Mouse (Mus musculus) kidney, adult 8-10 months (tissue): ENCODE measurements around the gene Dusp22.

Experiments
- DNase-seq, 2 experiments: peaks; one replicate each; pipeline ENCODE4 v3.0.0; 2022

The Dusp22 gene

DNA sequence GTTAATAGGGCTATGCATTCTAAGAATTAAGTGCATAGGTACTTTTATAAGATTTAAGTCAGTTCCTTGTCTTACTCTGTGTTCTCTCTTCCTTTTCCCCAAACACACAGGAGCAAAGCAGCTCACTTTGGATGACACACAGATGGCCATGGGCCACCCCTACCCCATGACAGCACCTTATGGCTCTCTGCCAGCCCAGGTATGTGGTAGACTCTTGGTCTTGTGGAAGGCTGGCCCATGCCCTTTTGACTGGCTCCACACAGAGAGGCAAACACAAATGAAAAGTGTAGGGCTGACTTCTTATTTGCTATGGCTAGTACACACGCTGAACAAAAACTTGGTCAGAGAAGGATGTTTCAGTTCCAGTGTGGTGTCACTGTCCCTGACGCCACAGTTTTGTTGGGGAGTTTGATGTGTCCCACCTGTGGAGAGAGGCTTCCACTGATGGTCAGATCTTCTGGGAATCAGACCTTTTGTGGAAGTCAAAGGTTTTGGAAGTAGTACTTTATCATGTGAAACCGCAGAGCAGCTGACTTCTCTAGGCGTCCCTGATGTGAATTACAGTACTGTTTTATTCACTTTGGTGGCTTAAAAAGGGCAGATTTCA lies 92.9 kb downstream of the Dusp22 start:
- DNase-seq = no peak

DNA sequence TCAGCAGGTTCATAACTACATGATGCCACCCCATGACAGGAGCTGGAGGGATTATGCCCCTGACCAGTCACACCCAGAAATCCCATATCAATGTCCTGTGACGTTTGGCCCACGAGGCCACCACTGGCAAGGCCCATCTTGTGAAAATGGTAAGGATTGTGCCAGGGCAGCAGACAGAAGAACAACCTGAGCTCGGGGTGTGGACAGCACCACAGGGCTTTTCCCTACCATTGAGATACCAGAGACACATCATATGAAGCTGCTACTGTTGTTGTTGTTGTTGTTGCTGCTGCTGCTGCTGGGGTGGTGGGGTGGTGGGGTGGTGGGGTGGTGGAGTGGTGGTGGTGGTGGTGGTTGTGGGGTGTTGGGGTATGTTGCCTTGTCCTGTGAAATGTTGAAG lies 93.6 kb downstream of the Dusp22 start:
- no peak for DNase-seq

DNA sequence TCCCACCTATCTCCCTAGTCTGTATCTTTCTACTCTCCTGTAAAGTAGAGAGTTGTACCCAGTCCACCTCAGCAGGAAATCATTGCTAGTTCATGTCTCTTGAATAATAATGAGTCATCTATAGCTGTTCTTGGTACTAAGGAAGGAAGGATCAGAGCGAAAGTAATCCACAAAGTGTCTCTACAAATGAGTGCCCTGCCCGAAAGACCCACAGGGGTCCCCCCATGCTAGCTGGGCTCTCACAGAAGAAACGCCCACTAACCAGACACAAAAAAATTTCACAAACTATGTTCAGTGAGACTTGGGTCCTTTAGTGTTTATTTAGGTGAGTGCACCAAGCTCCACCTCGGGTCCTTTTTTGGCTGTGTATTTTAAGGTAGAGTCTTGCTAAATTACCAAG lies 94.3 kb downstream of the Dusp22 start:
- no peak for DNase-seq

DNA sequence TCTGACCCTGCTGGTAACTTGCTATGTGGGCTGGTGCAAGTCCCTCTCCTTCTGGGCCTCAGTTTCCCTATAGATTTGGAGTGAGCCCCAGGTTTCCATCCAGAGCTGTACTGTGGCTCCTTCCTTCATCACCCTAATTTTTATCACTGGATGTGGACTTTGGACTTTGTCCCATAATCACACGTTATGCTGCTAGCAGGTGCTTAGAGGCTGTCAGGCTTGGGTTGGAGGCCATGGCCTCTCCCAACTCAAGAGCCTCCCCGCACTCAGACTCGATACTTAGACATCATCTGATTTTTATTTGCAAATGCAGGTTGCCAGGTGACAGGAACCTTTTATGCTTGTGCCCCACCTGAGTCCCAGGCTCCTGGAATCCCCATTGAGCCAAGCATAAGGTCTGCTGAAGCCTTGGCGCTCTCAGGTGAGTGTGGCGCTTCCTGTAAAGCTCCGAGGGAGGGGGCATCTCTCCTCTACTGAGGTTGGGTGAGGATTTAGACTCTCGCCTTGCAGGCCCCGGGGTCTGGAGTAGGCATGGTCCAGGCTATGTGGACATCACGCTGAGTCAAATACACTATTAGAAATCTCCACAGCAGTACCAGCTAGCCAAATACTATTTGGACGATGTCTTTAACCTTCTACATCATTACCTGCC lies 95.2 kb downstream of the Dusp22 start:
- DNase-seq = no peak

DNA sequence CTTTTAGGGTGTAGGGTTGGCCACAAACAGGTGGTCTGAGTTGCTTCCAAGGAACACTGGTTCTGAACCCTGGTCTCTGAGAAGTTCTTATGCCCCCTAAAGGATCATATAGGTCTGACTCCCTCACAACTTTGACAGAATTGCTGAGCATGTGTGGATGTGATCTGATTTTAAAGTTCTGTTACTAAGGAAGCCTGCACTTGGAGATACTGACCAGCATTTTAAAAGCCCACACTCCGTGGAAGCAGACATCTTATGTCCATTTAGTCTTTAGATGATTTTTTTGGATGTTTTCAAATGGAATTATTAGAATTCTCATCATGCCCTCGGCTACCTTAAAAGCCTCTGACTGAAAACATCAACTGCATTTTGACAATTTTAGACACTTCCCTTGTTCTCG lies 95.8 kb downstream of the Dusp22 start:
- no peak for DNase-seq

DNA sequence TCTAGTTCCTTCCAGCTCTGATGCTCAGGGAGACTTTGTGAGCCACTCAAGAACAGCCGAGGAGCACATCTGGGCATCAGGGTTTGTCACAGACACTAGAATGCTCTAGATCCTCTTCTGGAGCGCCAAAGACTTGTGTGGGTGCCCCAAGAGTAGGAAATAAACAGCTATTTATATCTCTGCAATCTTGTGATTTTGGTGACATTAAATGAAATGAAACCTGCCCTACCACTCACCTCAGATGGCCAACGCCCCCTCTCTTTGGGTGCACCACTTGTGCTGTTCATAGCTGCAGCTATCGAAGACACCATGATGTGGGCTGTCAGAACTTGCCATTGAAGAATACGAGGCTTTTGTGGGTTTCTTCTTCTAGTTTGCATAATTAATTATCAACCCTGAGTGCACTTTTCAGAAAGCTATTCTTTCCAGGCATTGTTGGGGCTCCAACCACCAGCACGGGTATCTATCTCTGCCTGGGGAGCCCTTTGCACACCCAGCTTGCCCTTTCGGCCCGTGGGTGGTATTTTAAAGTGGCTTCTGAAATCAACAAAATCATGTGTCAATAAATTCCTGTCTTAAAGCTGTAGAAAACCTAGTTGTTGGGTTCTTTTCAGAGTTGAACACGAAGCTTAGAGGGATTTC lies 96.3 kb downstream of the Dusp22 start:
- no peak for DNase-seq

DNA sequence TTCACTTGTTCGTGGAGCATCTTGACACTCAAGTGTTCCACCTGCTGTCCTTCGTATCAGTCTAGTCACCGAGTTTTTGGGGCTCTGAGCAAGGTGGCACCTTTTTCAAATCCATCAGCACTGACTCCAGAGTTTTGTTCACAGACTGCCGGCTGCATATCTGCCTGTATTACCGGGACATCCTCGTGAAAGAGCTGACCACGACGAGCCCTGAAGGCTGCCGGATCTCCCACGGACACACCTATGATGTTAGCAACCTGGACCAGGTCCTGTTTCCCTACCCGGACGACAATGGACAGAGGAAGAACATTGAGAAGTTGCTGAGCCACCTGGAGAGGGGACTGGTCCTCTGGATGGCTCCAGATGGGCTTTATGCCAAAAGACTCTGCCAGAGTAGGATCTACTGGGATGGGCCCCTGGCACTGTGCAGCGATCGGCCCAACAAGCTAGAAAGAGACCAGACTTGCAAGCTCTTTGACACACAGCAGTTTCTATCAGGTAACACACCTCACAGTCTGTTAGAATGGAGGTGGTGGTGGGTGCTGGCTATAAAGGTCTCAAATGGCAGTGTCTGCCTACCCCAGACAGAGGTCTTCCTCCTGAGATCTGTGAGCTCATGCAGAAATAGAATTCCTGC lies 97.6 kb downstream of the Dusp22 start:
- DNase-seq = no peak

DNA sequence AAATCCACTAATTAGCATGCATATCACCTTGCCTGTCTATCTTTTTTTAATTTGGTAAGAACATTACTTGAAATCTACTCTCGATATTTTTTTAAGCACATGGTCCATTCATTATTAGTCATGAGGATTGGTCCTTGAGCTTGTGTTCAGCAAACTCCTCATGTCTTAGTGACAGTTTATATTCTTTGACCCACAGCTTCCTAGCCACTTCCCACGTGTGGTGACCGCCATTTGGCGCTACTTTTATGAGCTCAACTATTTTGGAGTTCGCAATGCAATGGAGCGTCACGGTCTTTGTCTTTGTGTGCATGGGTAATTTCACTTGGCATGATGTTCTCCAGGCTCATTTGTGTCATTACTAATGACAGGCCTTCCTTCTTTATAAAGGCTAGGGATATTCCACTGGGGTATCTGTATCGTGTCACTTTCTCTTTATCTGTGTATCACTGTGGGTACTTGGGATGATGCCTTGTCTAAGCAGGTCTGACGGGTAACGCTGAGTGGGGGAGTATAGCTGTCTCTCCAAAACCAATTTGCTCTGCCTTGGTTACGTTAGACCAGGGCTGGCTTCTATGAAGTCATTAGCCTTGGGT lies 99.1 kb downstream of the Dusp22 start:
- no peak for DNase-seq

DNA sequence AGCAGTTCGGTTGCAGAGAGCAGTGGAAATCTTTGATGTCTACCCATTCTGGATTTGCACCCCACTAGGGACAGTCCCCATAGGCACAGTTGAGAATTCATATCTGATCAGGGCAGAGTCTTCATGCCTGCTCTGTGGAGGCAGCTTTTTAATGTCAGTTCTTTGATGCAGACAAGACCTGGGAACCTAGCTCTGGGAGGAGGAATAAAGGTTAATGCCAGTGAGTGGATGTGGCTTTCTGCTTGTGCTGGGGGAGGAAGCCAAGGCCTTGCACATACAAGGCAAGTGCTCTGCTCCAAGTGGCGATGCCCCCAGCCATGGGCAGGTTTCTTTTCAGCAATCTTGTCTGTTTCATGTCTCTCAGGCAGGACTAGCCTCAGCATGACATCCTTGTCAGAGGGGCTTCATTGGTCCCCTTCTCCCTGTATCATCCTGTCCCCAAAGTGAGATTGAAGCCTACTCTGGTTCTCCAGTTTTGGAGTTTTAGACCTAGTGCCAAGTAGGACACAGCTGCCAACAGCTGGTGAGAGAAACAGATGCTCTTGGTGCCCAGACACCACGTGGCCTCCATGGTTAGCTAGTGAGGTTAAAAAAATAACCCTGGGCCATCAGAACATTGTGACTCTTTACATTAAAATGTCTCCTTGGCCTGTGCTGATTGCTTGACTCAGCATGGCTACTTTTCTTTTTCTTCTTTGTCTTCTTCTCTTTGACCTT lies 100.7 kb downstream of the Dusp22 start:
- no peak for DNase-seq
